Mouse (Mus musculus) lung, postnatal 14 days (tissue): Measurements from ENCODE around the gene Osgepl1.
"Not testable (repeated sequence)": the region's sequence is repeated elsewhere in the genome, so short reads cannot be mapped to it uniquely, and the experiment has no call there.

ENCODE experiments used
- DNase-seq: peaks from one replicate; pipeline ENCODE4 v3.0.0; 2021

The Osgepl1 gene

DNA sequence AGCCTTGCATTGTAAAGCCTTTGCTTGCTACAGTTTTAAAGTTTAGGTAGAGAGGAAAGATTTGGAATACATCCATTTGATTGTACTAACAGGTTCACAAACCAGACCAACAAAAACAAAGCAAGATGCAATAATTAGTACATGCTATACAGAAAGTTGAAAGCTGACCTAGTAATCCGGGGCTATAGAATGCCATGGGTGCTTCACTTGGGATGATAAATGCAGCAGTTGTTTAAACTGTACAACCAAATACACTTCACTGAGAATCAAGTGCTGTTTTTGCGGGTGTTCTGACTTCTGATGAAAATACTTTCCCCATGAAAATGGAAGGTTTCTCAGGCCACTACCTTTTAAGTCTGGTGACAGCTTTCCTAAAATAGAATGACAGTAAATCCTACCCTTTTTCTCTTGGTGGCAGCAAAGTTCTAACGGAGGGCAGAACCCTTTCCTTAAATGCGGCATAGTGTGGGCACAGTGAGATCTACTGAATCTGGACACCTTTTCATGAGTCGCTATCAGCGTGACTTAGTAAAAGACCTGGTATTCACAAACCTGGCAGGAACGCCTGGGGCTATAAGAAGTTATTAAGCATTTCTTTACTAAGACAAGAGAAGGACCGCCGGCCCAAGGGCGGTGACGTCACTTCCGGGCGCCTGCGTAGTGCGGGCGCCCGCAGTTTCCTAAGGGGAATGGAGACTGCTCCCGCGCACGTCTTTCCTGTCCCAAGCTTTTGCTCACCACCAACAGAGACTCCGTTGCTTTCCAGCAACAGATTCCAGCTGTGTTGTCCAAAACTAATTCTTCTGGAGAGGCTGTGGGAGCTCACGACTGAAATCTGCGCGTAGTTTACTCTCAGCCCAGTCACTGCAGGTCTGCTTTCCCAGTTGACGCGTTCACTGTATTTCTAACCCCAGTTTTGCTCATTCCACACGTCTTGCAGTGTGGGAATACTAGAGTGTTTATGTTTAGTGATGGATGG is at the start of gene Osgepl1:
Gene Osgepl1, plus strand, starts transcription at position 636 of the 979 bp plus-strand sequence.
- peak; percentile 88 for DNase-seq

DNA sequence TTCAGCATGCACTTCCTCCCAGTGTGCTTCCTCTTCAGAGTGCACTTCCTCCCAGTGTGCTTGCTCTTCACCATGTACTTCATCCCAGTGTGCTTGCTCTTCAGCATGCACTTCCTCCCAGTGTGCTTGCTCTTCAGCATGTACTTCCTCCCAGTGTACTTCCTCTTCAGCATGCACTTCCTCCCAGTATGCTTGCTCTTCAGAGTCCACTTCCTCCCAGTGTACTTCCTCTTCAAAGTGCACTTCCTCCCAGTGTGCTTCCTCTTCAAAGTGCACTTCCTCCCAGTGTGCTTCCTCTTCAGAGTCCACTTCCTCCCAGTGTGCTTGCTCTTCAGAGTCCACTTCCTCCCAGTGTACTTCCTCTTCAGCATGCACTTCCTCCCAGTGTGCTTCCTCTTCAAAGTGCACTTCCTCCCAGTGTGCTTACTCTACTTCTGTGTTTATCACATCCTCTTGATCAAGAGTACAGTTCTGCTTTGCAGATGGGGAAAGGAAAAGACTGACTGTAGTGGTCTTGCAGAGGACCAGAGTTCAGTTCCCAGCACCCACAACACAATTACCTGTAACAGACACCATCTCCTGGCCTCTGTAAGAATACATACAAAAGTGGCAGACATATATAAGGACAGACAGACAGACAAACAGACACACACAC is 48.3 kb upstream of the Osgepl1 start:
- DNase-seq, result not testable (repeated sequence)

DNA sequence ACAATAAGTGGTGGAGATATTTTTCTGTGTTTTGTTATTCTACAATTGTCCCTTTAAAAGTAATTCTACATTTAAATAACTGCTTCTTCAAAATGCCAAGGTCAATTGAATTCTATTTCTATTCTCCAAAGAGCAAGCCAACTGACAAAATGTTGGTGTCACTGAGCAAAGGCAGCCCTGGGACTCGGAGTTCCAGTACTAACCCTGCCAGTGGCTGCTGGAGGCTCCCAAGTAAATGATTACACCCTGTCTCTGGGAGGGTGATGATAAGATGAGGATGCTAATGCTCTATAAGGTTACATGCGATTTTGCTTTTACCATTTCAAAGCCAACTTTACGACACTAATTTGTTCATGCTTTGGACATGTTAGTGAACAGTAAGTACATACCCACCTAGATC is 43.5 kb upstream of the Osgepl1 start:
- DNase-seq, result no peak

DNA sequence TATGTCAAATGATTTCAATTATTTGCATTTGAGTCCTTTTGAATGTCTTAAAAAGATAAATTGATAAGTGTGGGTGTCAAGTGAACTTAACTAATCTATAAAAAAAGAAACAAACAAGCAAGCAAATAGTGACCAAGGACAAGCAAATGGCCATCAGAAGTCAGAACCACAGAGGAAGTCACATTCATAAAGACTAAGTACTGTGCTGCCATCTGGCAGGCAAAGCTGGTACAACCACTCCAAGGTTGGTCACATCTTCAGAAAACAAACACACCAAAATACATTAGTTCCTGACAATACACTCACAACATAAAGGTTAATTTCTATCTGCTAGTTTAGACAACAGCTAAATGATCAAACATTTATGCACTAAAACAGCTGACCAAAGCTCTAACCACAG is 40.8 kb upstream of the Osgepl1 start:
- peak; percentile 13 for DNase-seq

DNA sequence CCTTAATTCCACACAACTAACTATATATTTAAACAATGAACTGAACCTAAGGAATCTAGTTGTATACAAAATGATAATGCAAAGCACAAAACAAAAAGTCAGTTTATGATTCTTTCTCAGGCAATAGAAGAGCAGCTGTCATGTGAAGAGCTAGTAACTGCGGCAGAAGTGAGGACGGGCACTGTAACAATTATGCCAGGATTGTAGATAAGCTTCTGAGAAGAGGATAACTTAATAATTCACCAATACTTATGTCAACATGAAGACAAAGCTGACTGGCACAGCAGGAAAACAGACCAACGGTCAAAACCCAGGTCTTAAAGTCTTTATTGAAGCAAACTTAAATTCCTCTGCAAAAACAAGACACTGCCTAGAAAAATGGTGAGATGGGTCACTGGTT is 22.2 kb upstream of the Osgepl1 start:
- no peak for DNase-seq

DNA sequence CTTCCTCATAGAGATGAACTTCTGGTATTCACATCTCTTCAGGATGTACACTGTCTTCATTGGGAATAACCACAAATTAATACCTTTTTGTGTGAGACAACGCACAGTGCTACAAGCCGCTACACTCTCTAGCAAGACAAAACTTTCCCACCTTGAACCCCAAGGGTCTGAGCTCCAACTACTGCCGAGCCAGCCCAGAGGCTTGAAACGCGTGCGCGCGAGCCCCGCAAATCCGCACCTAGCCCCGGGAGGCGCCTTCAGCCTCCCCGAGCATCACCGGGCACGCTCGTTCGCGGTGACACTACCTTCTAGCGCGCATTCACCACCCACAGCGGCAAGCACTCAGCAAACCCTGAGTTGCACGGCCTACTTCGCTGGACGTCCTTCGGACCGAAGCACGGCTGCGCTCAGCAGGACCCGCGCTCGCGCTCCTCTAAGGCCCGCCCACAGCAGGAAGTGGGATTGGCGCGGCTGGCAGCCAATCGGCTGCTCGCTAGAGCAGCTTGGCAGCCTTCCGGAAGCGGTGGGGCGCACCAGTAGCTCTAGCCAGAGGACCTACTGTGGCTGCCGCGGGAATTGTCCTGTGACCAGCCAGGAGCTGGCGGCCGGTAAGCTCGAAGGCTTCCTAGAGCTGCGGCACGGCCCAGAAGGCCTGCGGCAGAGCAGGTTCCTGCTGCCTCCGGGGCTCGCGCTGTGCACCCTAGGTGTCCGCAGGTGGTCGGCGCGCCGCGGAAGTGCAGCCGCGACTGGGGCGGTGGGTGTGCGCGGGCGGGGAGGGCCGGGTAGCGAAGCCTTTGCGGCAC is 16.6 kb upstream of the Osgepl1 start, which contains the start of the genes Pms1, Ormdl1 and Gm28778:
Gene Pms1, minus strand, starts transcription at position 438 of the 803 bp plus-strand sequence.
Gene Ormdl1, plus strand, starts transcription at position 515 of the 803 bp plus-strand sequence.
Gene Gm28778, plus strand, starts transcription at position 531 of the 803 bp plus-strand sequence.
- DNase-seq, result peak; percentile 95

DNA sequence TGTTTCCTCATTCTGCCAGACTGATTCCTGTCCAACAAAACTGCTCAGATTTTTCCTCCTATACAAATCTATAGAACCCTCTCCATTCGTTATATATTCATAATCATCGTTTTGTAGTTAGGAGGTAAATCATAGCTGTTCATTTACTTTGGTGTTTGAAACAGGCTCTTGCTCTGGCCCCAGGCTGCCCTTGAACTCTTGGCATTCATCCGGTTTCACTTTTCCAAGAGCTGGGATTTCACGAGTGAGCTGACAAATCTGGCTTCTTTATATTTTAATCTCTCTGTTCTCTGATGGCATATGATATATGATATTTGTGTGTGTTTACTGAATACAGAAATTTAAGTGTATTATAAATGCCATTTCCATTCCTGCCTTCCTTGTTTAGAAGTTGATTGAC is 12.9 kb upstream of the Osgepl1 start:
- no peak for DNase-seq

DNA sequence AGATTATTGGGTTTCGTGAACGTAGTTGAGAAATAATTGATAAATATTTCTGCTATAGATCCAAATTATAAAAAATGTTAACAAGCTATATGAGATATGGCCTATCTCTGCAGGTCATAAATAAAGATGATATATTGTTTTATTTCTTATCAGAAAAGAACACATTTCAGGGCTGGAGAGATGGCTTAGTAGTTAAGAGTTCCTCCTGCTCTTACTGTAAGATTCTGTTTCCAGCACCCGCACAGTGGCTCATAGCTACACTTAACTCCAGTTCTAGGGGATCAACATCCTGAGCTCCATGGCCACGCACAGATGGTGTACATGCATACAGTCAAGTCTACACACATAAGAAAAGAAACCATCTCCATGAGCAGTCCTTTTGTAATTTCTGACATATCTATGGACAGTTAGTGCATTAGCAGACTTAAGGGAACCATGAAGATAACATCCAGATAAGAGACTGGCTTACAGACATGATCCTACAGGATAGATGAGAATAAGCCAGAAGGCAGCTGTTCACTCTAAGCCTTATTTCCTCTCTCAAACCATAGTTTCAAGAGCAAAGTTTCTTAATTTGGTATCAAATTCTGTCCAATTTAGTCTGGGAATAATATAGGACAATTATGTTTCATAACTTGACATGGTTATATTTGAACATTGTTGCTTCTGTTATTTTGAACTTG is 8.4 kb downstream of the Osgepl1 start:
- DNase-seq, result no peak

DNA sequence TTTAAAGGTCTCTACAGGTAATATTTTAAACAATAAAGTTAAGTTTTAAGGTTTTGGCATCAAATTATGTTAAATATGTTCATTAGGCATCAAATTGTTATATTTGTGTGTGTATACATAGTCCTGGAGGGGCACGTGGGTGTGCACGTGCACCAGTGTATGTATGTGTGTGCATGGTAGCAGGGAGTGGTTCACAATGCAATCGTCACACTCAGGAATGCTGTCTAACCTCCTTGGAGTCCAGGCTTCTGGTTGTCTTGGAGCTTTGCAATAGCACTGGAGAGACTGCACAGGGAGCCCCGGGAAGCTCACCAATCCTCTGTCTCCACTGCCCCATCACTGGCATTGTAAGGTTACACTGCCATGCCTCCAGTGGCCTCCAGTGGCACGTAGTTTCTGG is 9.8 kb downstream of the Osgepl1 start:
- no peak for DNase-seq

DNA sequence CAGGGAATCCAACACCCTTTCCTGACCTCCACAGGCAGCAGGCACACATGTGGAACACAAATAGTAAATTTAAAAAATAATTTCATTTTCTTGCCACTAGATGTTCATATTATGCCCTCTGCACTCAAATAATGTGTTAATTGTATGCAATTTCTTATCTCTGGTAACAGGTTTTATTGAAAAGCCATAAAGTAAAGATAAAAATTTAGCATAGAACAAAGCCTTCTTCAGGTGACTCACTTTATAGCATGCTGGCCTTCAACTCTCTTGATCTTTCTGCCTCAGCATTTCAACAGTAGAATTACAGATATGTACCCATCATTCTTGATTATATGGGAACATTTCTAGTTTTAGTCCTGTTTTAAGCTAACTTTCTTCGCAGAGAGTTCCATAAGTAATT is 10.9 kb downstream of the Osgepl1 start:
- DNase-seq, result no peak

DNA sequence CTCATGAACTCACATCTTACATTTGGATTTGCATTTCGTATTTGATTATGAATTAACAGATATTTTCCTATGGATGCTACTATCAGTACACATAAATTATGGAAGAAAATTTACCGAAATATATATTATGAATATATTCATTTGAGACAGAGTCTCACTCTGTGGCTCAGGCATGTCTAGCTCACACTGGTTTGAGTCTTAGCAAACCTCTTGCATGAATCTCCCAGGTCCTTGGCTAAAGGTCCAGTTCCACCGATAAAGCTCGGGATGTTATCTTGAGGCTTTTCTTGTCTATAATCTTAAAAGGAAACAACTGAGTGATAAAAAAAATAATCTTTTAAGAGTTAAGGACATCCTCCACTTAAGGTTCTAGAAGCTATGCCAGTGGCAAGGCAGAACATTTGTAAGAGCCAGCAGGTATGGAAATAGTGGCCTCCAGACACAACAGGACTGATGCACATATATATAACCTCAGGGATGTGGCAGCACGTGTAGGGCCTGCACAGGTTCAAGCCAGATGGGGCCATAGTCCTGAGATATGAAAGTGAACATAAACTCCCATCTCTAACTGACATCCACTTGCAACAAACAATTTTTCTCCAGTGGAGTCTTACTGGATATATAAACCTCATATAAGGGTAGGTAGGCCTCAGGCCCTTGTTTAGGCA is 11.5 kb downstream of the Osgepl1 start:
- no peak for DNase-seq

DNA sequence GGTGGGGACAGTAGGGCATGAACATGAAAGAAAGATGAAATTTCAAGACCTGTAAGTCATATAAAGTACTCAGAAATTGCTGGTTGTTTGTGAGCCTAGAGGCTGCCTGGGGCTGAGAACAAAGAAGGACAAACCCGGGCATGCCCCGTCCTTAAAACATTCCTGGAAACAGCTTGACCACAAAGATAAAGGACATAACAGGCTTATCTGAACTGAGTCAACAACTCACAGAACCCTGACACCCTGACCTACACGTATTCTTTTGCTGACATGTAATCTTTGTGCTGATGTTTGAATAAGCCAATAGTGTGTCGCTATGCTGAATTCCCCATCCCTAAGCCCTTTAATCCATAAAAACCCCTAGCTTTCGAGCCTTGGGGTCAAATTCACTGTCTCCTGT is 20.1 kb downstream of the Osgepl1 start:
- DNase-seq, result not testable (repeated sequence)

DNA sequence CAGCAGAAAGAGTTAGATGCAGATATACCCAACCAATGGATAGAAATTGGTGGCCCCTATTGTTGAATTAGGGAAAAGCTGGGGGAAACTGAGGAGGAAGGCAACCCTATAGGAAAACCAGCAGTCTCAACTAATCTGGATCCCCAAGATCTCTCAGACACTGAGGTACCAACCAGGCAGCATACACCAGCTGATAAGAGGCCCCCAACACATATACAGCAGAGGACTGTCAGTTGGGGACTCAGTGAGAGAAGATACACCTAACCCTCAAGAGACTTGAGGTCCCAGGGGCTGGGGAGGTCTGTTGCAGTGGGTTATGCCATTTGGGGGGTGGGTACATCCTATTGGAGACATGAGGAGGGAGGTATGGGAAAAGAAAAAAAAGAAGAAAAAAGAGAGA is 22.0 kb downstream of the Osgepl1 start:
- DNase-seq, result no peak

DNA sequence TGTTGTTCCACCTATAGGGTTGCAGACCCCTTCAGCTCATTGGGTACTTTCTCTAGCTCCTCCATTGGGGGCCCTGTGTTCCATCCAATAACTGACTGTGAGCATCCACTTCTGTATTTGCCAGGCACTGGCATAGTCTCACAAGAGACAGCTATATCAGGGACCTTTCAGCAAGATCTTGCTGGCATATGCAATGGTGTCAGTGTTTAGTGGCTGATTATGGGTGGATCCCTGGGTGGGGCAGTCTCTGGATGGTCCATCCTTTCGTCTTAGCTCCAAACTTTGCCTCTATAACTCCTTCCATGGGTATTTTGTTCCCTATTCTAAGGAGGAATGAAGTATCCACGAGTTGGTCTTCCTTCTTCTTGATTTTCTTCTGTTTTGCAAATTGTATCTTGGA is 24.0 kb downstream of the Osgepl1 start:
- DNase-seq, result not testable (repeated sequence)

DNA sequence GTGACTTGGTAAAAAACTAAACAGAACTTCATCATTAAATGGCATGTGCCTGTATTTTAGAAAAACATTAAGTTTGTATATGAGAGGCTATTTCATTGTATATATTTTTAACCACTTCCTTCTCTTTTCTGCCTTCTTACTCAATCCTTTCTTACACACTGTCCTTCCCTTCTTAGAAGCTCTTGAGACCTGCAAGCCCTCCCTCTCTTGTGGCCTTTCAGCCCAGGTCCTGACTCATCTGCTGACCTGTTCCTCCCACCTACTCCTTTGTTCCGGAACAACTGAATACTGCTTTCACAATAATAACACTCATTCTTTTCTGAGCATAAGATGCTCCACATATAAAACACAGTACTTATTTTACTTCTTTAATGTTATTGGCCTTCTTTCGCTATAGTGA is 27.6 kb downstream of the Osgepl1 start:
- no peak for DNase-seq

DNA sequence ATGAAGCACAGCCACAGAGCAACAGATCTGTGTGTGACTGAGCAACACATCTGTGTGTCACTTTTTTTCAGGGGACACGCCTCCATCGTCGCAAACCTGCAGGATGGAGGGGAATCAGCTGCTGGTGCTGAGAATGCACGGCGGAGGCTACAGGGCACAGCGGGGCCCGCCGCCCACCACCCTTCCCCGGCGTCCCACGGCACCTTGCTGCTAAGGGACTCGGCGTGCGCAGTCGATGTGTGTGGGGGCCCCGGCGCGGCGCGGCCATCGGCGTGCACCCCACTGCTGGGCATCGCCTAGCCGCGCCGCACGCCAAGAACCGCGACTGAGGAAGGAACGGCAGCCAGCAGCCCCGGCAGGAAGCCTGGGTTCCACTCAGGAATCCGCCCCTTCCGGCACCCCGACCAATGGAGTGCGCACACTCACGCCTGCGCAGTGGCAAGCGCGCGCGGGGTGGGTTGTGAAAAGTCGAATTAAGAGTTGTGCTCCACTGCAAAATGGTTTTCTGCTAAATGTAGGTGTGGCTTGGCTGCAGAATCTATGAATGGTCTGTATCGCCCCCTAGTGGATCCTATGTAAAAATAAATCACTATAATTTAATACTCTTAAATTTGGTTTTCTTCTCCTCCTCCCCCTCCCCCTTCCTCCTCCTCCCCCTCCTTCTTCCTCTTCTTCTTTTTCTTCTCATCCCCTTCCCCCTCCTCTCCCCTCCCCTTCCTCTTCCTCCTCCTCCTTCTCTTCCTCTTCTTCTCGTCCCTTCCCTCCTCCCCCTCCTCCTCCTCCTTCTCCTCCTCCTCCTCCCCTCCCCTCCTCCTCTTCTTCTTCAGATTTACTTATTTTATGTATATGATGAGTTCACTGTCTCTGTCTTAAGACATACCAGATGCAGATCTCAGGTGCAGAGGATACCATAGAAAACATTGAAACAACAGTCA is 39.2 kb downstream of the Osgepl1 start, which contains the start of the genes Asdurf, Gm28551 and Asnsd1:
Gene Asdurf, minus strand, starts transcription at position 293 of the 935 bp plus-strand sequence.
Gene Gm28551, minus strand, starts transcription at position 341 of the 935 bp plus-strand sequence.
Gene Asnsd1, minus strand, starts transcription at position 426 of the 935 bp plus-strand sequence.
- peak; percentile 97 for DNase-seq

DNA sequence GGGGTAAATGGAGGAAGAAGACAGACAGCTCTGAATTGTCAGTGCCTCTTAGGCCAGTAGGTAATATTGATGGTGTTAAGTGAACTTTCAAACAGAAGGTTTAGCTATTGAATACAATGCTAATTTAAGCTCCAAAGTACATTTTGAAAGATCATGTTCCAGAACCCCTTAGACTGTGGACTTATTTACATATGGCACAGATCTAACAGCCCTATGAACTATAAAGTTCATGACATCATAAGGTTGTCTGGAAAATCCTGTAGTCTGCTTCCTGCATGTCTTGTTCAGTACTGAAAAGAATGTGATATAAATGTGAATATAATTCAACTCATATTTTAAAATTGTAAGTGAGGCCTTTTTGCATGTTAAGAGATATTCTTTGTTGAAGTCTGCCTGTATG is 45.6 kb downstream of the Osgepl1 start:
- no peak for DNase-seq
